Mouse (Mus musculus) ovary, postnatal 36 days (tissue): ENCODE data around the gene Cks2.
"Not testable (repeated sequence)": the region's sequence is repeated elsewhere in the genome, so short reads cannot be mapped to it uniquely, and the experiment has no call there.

Source experiments
- DNase-seq: peaks from one replicate; pipeline ENCODE4 v3.0.0; 2022; ENCODE audit warnings: low spot score, mixed read lengths

Gene Cks2

DNA sequence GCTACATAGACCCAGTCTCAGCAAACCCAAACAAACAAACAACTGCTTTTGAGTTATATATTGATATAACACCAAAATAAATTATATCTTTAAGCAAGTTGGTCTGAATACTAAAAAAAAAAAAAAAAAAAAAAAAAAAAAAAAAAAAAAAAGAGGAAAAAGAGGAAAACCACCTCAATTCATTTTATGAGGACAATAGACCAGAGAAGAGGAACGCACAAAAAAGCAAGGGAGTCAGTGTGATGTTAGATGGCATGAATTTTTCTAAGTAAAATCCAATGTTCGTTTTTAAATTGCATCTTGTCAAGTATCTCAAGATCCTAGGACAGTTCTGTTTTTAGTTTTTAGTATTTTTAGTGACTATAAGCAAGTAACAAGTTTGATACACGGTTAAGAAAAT lies 3.6 kb upstream of the Cks2 start:
- DNase-seq, result no peak

GRCm38 (mm10) chr13:51642171-51642778 lies 2.8 kb upstream of the Cks2 start:
- DNase-seq, result no peak

- no peak for DNase-seq
Measured at GRCm38 (mm10) chr13:51643924-51644828, 856 bp upstream of the Cks2 start.

DNA sequence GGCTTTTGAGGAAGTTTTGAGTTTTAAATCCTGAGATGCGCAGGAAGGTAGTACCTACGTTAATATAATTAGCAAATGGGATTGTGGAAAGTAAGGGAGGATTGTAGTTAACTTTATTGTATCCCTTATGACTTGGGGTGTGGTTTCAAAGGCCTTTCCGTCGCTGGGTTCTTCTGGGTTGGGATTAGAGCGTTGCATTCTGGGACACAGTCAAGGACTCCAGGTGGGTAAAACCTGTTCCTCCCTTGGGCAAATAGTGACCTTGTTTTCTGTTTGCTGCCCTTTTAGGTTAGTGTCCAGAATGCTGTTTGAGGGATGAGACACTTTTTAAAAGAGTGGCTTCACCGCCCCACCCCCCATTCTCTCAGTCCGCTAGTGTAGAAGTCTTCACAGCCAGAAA lies 840 bp downstream of the Cks2 start:
- DNase-seq, result no peak

- DNase-seq, result no peak
Measured at GRCm38 (mm10) chr13:51646362-51647027, 1.5 kb downstream of the Cks2 start.

DNA sequence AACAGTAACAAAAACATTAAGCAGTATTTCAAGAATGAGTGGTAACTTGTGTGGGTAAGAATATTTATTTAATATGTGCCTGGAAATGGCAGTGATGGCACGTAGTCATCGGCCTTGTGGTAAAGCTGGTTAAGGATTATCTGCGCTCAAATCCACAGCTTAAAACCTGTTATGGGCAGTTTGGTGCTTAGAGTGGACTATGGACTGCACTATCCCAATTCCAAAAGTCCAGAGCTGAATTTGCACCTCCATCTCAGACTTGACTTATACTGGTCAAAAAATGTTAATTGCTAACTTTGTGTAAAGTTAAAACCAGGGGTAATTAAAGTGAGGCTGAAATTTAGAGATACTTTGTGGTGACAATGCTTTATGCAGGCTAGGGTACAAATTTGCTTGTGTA lies 2.7 kb downstream of the Cks2 start:
- no peak for DNase-seq

- DNase-seq, result no peak
Measured at GRCm38 (mm10) chr13:51648237-51648636, 3.2 kb downstream of the Cks2 start.

DNA sequence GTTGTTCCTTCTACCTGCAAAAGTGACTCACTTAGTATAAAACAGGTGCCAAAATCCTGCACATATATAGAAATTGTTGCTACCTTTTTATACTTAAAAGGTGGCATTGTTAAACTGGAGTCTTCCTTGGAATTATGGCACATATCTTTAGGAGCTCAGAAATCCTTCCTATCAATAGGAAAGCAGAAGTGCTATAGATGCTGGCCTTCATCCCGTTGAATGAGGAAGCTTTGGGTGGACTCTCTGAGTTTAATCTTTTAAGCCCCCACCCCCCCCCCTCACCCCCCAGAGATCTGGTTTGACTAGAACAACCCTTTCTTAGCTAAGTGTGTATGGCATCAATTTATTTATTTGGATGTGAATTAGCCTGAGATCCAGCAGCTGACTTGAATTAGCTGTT lies 4.7 kb downstream of the Cks2 start:
- DNase-seq, result no peak

GRCm38 (mm10) chr13:51651408-51652064 lies 6.5 kb downstream of the Cks2 start, which contains the start of gene Secisbp2:
Gene Secisbp2, plus strand, starts transcription at chr13:51651697.
- DNase-seq, result peak; percentile 94

- DNase-seq, result no peak
Measured at GRCm38 (mm10) chr13:51653159-51653558, 8.1 kb downstream of the Cks2 start.

GRCm38 (mm10) chr13:51653961-51654360 lies 8.9 kb downstream of the Cks2 start:
- peak; percentile 30 for DNase-seq

DNA sequence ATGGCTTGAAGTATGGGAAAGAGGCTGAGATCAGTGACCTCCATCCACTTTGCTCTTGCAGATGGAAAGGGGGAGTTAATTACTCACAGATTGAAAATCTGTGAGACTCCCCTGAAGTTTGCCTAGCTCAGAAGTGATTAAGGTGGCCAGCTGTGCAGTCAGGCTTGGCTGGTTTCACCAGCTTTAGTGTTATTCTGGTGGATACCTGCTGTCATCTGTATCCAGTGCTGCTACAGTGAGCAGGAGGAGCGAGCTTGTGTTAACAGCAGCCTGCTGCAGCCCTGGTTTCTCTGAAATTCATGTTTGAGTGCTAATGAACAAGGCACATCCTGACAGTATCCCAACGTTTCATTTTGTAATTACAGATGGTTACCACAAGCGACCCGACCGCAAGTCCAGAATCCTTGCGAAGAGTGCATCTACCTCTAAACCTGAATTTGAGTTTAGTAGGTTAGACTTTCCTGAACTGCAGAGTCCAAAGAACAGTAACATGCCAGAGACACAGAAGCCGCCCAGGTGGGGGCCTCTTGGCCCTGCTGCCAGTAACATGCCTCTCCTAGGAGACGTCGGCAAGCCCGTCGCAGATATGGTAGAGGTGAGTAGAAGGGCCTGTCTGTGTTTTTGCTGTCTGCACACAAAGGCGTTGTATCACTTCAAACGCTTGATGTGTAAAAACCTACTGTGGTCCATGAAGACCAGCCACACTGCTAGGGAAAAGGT lies 11.6 kb downstream of the Cks2 start:
- no peak for DNase-seq

- no peak for DNase-seq
Measured at GRCm38 (mm10) chr13:51658094-51658493, 13.1 kb downstream of the Cks2 start.

DNA sequence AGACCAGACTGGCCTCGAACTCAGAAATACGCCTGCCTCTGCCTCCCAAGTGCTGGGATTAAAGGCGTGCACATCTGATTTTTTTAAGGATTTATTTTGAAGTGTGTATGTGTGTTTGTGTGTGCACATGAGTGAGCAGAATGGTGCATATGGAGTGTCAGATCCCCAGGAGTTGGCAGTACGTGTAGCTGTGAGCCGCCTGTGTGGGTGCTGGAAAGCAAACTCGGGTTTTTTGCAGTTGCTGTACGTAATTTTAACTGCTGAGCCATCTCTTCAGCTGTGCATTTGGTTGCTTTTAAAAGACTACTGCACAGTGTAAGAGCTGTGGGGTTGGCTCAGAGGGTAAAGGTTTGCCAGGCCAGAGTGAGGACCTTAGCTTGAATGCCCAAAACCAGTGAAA lies 14.5 kb downstream of the Cks2 start:
- no peak for DNase-seq

- no peak for DNase-seq
Measured at GRCm38 (mm10) chr13:51663561-51663960, 18.5 kb downstream of the Cks2 start.

DNA sequence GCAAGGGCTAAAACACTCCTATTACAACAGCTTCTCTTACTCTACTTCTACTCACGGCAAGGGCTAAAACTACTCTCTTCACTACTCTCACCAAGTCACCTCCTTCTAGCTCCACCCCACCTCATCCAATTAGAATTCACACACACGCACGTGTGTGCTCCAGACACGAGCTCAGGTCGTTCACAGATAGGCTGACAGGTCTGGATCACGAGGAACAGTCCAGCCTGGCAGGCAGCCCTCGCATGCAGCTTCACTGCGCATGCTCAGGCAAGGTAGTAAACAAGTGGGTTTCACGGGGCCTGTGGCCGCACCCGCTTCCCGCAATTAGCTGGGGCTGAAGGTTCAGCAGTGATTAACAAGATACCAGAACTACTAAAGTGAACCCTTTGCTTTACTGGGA lies 23.2 kb downstream of the Cks2 start:
- DNase-seq, result not testable (repeated sequence)

DNA sequence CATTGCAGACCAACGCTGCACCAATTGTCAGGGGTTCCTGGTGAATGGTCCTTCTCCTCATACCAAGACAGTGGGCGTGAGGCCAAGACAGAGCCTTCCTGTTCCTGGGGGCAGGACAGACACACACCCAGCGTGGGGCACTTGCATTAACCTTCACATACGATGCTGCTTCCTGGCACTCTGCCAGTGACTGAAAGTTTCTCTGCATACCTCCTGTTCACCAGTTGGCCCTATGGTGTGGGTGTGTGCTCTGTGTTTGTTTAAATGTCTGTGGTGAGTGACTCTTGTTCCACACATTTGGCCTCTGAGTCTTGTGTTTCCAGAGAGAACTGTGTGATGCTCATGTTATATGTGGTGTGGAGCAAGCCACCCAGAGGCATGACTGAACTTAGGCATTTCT lies 31.6 kb downstream of the Cks2 start:
- no peak for DNase-seq

DNA sequence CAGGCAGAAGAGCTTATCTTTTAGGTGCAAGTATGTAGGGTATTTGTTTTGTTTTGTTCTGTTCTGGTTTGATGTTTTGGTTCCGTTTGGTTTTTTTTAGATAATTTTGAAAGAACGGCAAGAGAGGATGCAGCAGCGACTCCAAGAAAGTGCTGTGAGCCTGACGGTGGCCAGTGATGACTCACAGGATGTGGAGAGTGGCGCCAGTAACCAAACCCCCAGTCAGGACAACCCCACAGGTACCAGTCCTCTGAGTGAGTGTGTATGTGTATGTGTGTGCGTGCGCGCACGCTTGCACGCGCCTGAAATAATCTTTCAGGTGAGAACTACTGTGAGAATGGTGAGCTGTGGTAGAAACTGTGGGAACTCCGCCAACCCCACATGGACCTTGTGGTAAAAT lies 32.0 kb downstream of the Cks2 start:
- DNase-seq, result no peak

- no peak for DNase-seq
Measured at GRCm38 (mm10) chr13:51677630-51678185, 32.7 kb downstream of the Cks2 start.

GRCm38 (mm10) chr13:51678687-51679086 lies 33.7 kb downstream of the Cks2 start:
- no peak for DNase-seq

- DNase-seq, result no peak
Measured at GRCm38 (mm10) chr13:51679332-51679731, 34.3 kb downstream of the Cks2 start.
